Mouse (Mus musculus) adrenal gland, postnatal 10 days (tissue): ENCODE results near the gene Lep. TPM values are rescaled to one million over a fixed set of nuclear protein-coding genes. Genes with fewer than 3 reads are reported as not detected.

Source experiments
- DNase-seq: peaks from one replicate; pipeline ENCODE4 v3.0.0; 2021; ENCODE audit warnings: mixed read lengths
- total RNA-seq, 2 experiments: library from RNA; stranded (reverse); gene quantifications; 2 replicates each; pipeline ENCODE4 v1.2.3; 2021

The Lep gene
- total RNA-seq, 2 experiments from 2014 or later = 6.8 to 8.6 TPM

GRCm38 (mm10) chr6:29044029-29044428 is 16.0 kb upstream of the Lep start:
- peak; percentile 30 for DNase-seq

- no peak for DNase-seq
Observed at GRCm38 (mm10) chr6:29049926-29050325, 10.1 kb upstream of the Lep start.

GRCm38 (mm10) chr6:29052188-29052587 is 7.8 kb upstream of the Lep start:
- DNase-seq = no peak

GRCm38 (mm10) chr6:29053181-29053580 is 6.8 kb upstream of the Lep start:
- DNase-seq = no peak

- no peak for DNase-seq
Observed at GRCm38 (mm10) chr6:29056377-29056776, 3.6 kb upstream of the Lep start.

- DNase-seq = no peak
Observed at GRCm38 (mm10) chr6:29066389-29066790, 6.4 kb downstream of the Lep start.

- no peak for DNase-seq
Observed at GRCm38 (mm10) chr6:29072258-29072657, 12.2 kb downstream of the Lep start.

- peak; percentile 38 for DNase-seq
Observed at GRCm38 (mm10) chr6:29073462-29074132, 13.6 kb downstream of the Lep start.

- no peak for DNase-seq
Observed at GRCm38 (mm10) chr6:29074133-29074469, 14.1 kb downstream of the Lep start.

- no peak for DNase-seq
Observed at GRCm38 (mm10) chr6:29079291-29079690, 19.3 kb downstream of the Lep start.

GRCm38 (mm10) chr6:29081826-29082363 is 21.9 kb downstream of the Lep start:
- DNase-seq = no peak

- peak; percentile 24 for DNase-seq
Observed at GRCm38 (mm10) chr6:29082776-29083354, 22.8 kb downstream of the Lep start.

GRCm38 (mm10) chr6:29084401-29084800 is 24.4 kb downstream of the Lep start:
- DNase-seq = no peak

- DNase-seq = peak; percentile 50
Observed at GRCm38 (mm10) chr6:29087921-29088709, 28.1 kb downstream of the Lep start.

GRCm38 (mm10) chr6:29092234-29092633 is 32.2 kb downstream of the Lep start:
- no peak for DNase-seq

- DNase-seq = no peak
Observed at GRCm38 (mm10) chr6:29092904-29093303, 32.9 kb downstream of the Lep start.

GRCm38 (mm10) chr6:29099536-29100170 is 39.6 kb downstream of the Lep start:
- no peak for DNase-seq

- DNase-seq = no peak
Observed at GRCm38 (mm10) chr6:29100423-29100822, 40.4 kb downstream of the Lep start.

GRCm38 (mm10) chr6:29101248-29101864 is 41.3 kb downstream of the Lep start:
- DNase-seq = no peak

GRCm38 (mm10) chr6:29108376-29108775 is 48.4 kb downstream of the Lep start:
- no peak for DNase-seq

GRCm38 (mm10) chr6:29111501-29111900 is 51.5 kb downstream of the Lep start:
- DNase-seq = no peak

GRCm38 (mm10) chr6:29115756-29116155 is 55.7 kb downstream of the Lep start:
- DNase-seq = no peak
